Mouse (Mus musculus) limb, embryonic 14.5 days (tissue): ENCODE results near the gene Med16. TPM values are rescaled to one million over a fixed set of nuclear protein-coding genes. Genes with fewer than 3 reads are reported as not detected.

Source experiments
- ATAC-seq: fragments of 200-750 bp; cut with Nextera tagmentation; 2 replicates; pipeline ENCODE4 v1.8.0; 2017; ENCODE audit warnings: low read depth, moderate number of reproducible peaks, moderate TSS enrichment; ENCODE audit not compliant: low FRiP score
- DNase-seq: peaks from one replicate; pipeline ENCODE4 v3.0.0-alpha.2; 2015; ENCODE audit warnings: low spot score
- H3K27ac ChIP-seq: fragments of 300-500 bp; sonication (generic); replicated peaks from 2 replicates; pipeline ENCODE4 v1.5.1; 2014; ENCODE audit warnings: low read depth, mild to moderate bottlenecking, low read length, moderate library complexity, mixed read lengths
- H3K27me3 ChIP-seq: fragments of 300-500 bp; sonication (generic); 2 replicates; pipeline ENCODE4 v1.6.1; 2014; ENCODE audit warnings: low read length, mixed read lengths; ENCODE audit not compliant: control insufficient read depth, insufficient read depth
- H3K36me3 ChIP-seq: fragments of 300-500 bp; sonication (generic); 2 replicates; pipeline ENCODE4 v1.6.1; 2014; ENCODE audit warnings: mild to moderate bottlenecking, low read length, moderate library complexity, mixed read lengths; ENCODE audit not compliant: control insufficient read depth, insufficient read depth
- H3K4me1 ChIP-seq: fragments of 300-500 bp; sonication (generic); 2 replicates; pipeline ENCODE4 v1.6.1; 2014; ENCODE audit warnings: antibody characterized with exemption, low read length, mixed read lengths; ENCODE audit not compliant: control insufficient read depth, insufficient read depth
- H3K4me2 ChIP-seq: fragments of 300-500 bp; sonication (generic); replicated peaks from 2 replicates; pipeline ENCODE4 v1.6.1; 2014; ENCODE audit warnings: low read depth, mild to moderate bottlenecking, low read length, moderate library complexity; ENCODE audit not compliant: severe bottlenecking
- H3K4me3 ChIP-seq: fragments of 300-500 bp; sonication (generic); replicated peaks from 2 replicates; pipeline ENCODE4 v1.5.1; 2014; ENCODE audit warnings: low read length
- H3K9ac ChIP-seq: fragments of 300-500 bp; sonication (generic); 2 replicates; pipeline ENCODE4 v1.6.1; 2014; ENCODE audit warnings: mild to moderate bottlenecking, low read depth, low read length, moderate library complexity; ENCODE audit not compliant: severe bottlenecking
- H3K9me3 ChIP-seq: fragments of 300-500 bp; sonication (generic); 2 replicates; pipeline ENCODE4 v1.6.1; 2016; ENCODE audit warnings: low read length; ENCODE audit not compliant: control insufficient read depth
- POLR2A ChIP-seq: fragments of 200-500 bp; IDR thresholded peaks from 2 replicates; pipeline ENCODE4 v1.8.0; 2012; ENCODE audit warnings: inconsistent platforms, mild to moderate bottlenecking, moderate library complexity, borderline replicate concordance; ENCODE audit not compliant: insufficient read depth, insufficient read length; ENCODE audit errors: extremely low read depth
- WGBS: fragments of 180-500 bp; shearing (Covaris S2); extraction: QIAGEN DNeasy Blood & Tissue Kit; methylation state at CpG from one replicate; pipeline ENCODE4 v1.1.7; 2014; 5-methylcytosine and 5-hydroxymethylcytosine counted together
- polyA plus RNA-seq, 2 experiments: library from polyadenylated mRNA; depleted of rRNA in 1 of 2; stranded (reverse) in 1 of 2; unstranded in 1 of 2; fragments of >200 nt; fragmentation: Nextera tagmentation in 1 of 2; extraction: Ambion mirVana in 1 of 2; gene quantifications; 2 replicates each; pipeline versions ENCODE4 v1.2.1 to v1.2.3; 2012 to 2014

Med16 gene
- polyA plus RNA-seq (2012; rRNA removed) = 54.6 and 73.8 TPM in 2 replicates
- polyA plus RNA-seq (2014; fragmentation: Nextera tagmentation; extraction: Ambion mirVana) = 33.4 and 38.3 TPM in 2 replicates

DNA sequence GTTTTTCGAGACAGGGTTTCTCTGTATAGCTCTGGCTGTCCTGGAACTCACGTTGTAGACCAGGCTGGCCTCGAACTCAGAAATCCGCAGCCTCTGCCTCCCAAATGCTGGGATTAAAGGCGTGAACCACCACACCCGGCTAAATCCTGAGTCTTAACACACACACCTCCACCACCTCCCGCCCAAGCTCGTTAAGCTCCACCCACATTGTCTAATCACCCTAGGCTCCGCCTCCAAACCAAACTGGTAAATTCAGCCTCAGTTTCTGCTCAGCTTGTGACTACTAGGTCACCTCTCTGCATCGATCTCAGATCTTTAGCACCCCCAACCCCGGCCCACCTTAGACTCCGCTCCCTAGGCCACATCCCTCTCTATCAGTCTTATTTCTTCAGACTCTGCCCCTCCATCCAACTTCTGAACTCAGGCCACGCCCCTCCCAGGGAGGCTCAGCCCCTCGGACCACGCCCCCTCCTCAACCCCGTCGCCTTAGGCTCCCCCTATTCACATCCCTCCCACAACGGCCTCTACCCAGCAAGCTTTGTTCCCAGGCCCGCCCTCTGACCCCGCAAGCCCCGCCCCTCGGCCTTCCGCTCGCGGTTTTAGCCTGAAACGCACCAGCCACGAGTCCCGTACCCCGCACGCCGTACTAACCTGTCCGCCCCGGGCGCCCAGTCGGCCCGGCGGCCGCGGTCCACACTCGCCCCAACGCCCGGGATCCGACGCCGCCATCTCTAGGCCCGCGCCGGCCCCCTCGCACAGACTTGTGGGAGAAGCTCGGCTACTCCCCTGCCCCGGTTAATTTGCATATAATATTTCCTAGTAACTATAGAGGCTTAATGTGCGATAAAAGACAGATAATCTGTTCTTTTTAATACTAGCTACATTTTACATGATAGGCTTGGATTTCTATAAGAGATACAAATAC is at the start of gene Med16:
Gene Med16 (minus strand): TSS at position 757 of the 925 bp plus-strand sequence.
- H3K9me3 ChIP-seq = no peaks in the 10 kb centered on the region
- ATAC-seq (peak; percentile 97), DNase-seq (peak; percentile 96)
- TF ChIP-seq POLR2A = 0 out of 2 replicates have a peak, but pooled peaks have one; percentile 69
- H3K4me1 ChIP-seq = no peaks in the 10 kb centered on the region
- H3K27ac ChIP-seq = peak within 1 kb of the TSS; percentile 98
- H3K27me3 ChIP-seq = no peaks in the 10 kb centered on the region
- peak within 1 kb of the TSS; percentile 48 for H3K4me2 ChIP-seq
- 2% methylated on average over 51 of the region's 52 CpGs for WGBS
- H3K36me3 ChIP-seq = peaks cover 62% of the 10 kb centered on the region
- peak within 1 kb of the TSS; percentile 97 for H3K9ac ChIP-seq
- H3K4me3 ChIP-seq = peak within 1 kb of the TSS; percentile 70

DNA sequence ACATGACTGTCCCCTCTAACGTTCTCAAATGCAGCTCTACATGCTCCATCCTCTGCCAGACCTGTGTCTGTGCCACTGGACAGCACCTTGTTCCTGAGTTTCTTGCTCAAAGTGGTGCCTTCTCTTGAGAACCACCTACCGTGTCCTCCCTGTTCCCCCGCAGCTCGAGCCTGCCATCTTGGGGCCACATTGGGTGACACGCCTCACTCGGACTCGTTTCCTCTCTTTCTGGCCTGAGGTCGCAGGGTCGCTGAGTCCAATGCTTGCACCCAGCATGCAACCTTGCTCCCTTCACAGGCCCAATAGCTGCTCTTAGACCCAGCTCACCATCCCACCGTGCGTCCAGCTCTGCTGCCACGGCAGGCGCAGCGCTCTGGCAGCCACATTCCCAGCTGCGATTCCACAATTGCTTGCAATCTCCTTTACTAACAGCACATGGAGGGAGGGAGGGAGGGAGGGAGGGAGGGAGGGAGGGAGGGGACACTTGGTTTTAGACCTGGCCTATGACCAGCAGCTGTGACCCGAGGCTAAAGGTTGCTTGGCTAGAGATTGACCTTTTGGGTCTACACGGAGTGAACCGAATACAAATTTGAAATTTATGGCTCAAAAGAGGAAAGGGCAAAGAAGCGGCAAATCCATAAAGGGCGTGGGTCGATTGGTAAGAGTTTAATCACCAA is 49.6 kb upstream of the Med16 start:
- Histone ChIP-seq H3K36me3 (peaks cover 26% of the 10 kb centered on the region), H3K4me1 (peaks cover 6% of the 10 kb centered on the region), H3K27ac (no peak overlapping the region), H3K9me3 (no peaks in the 10 kb centered on the region), H3K4me2 (no peak overlapping the region; the same call in 1 of the 2 replicates), H3K4me3 (no peak overlapping the region), H3K27me3 (no peaks in the 10 kb centered on the region), H3K9ac (no peak overlapping the region)
- DNase-seq (no peak), ATAC-seq (no peak)
- WGBS = 12% methylated on average over 21 of the region's 21 CpGs
- TF ChIP-seq POLR2A = no peak

DNA sequence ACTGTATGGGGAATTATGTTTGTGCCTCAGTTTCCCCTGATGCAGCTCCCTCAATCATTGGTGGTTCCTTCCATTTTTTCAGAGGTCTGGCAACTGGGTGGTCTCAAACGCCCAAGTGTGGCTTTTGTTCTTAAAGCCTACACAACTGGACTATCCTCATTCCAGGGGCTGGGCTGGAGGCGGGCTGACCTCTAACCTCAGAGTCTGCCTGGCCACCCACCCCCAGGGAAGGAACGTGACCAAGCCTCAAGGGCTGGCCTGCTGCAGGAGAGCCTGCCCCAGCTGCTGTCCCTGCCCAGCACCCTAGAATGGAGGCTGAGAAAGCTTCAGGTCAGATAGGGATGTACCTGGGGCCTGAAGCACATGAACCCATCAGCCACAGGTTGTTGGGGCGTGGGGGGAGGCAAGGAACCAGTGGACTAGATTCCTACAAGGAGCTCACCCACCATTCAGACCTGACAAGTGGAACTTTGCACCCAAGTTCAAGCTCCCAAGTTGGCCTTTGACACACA is 48.0 kb upstream of the Med16 start:
- H3K27ac ChIP-seq = no peak overlapping the region
- H3K27me3 ChIP-seq = no peaks in the 10 kb centered on the region
- 26% methylated on average over 4 of the region's 4 CpGs for WGBS
- H3K4me1 ChIP-seq = peaks cover 6% of the 10 kb centered on the region
- H3K9me3 ChIP-seq = no peaks in the 10 kb centered on the region
- peaks cover 24% of the 10 kb centered on the region for H3K36me3 ChIP-seq
- H3K9ac ChIP-seq = no peak overlapping the region
- no peak overlapping the region for H3K4me3 ChIP-seq
- DNase-seq = no peak
- H3K4me2 ChIP-seq = no peak overlapping the region
- TF ChIP-seq POLR2A = no peak
- no peak for ATAC-seq

DNA sequence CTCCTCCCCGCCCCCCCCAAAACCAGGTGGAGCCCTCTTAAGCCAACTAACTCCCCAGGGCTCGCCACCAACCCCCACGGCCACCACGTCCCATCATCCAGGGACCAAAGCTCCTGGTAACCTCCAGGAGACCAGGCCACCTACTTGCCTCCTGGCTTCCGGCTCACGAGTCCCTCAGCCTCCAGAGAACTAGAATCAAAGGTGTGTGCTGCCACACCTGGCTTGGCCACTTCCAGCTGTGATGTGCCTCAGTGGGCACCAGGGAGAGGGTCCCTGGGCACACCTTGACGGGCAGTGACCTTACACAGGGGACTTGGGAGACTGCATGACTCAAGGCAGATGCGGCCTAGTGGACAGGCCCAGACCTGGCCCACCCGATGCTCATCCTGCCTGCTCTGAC is 47.0 kb upstream of the Med16 start:
- 62% methylated on average over 9 of the region's 9 CpGs for WGBS
- Histone ChIP-seq H3K9ac (no peak overlapping the region), H3K27me3 (no peaks in the 10 kb centered on the region), H3K4me1 (peaks cover 2% of the 10 kb centered on the region), H3K9me3 (no peaks in the 10 kb centered on the region), H3K4me3 (no peak overlapping the region), H3K4me2 (no peak overlapping the region), H3K27ac (no peak overlapping the region), H3K36me3 (peaks cover 26% of the 10 kb centered on the region)
- no peak for TF ChIP-seq POLR2A
- DNase-seq = no peak
- ATAC-seq = no peak

DNA sequence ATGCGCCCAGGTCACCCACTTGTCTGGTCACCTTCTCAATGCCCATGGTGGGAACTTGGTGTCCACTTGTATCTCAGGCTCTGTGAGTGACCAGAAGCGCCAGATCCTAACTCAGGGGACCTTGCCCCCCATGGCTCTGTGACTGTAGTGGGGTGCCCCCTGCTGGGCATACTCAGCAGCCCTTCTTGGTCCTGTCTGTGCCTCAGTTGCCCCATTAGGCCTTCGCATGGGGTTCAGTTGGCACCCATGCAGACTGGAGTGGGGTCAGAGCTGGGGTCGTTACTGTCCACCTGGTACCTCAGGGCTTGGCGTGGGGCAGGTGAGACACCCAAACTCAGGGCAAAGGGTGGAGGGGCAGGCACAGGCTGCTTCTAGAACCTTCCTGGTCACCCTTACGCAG is 45.2 kb upstream of the Med16 start:
- Histone ChIP-seq H3K9me3 (no peaks in the 10 kb centered on the region), H3K4me2 (no peak overlapping the region), H3K27ac (no peak overlapping the region), H3K4me1 (no peaks in the 10 kb centered on the region), H3K36me3 (peaks cover 43% of the 10 kb centered on the region), H3K27me3 (no peaks in the 10 kb centered on the region), H3K9ac (no peak overlapping the region), H3K4me3 (no peak overlapping the region)
- ATAC-seq = no peak
- no peak for DNase-seq
- TF ChIP-seq POLR2A = no peak
- WGBS = 91% methylated on average over 6 of the region's 6 CpGs
